Mouse (Mus musculus) lung, postnatal 36 days (tissue): Measurements from ENCODE around the gene AI464131.

Experiments used
- DNase-seq: peaks from one replicate; pipeline ENCODE4 v3.0.0; 2022; ENCODE audit warnings: mixed read lengths

The AI464131 gene

DNA sequence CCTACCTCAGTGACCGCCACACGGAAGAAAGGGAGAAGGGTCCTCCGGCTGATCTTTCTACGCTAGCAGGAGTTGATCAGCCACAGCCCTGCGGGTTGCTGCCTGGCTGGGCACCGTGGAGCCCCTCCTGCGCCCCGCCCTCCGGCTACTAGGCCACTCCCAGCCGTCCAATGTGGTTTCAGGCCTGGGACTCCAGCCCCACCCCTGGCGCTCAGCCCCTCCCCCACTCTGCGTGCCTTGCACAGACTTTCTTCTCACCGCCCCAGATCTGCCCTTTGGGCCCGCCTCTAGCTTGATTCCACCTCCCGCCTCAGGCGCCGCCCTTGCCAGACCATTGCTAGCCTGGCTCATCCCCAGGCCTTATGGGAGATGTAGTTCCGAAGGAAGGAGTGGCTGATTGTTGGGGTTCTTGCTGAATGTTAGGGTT, at the start of gene AI464131:
Gene AI464131 (minus strand): TSS at position 91 of the 427 bp plus-strand sequence.
- DNase-seq: peak; percentile 100

DNA sequence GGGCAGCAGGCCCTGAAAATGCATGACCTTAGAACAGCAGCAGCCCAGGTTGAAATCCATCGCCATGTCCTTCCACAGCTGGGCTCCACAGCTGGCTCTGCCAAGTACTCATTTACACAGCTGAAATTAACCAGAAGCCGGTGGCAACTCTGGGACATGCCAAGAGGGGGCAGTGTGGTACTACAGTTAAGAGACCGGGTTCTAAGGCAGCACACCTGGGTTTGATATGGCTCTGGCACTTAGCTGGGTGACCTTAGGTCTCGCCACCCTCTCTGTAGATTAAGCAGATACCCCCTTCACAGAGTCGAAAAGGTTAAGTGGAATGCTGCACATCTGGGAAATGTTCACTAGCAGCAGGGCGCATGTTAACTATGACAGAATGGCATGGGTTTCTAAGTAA, 49.7 kb upstream of the AI464131 start:
- peak; percentile 93 for DNase-seq

DNA sequence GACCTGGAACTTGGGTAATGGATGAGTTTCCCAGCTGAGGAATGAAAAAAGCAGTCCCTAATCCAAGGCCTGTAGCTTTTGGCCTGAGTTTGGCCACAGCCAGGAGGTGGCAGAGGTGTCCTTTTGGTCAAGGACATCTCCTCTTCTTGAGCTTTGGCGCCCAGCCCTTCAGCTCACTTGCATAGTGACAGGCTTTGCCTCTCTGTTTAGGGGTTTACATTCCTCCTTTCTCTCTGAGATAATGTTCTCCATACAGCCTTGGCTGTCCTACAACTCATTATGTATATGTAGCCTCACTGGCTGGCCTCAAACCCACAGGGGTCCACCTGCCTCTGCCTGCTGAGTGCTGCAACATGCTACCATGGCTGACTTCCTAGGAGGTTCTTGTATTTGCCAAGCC, 44.2 kb upstream of the AI464131 start:
- no peak for DNase-seq

DNA sequence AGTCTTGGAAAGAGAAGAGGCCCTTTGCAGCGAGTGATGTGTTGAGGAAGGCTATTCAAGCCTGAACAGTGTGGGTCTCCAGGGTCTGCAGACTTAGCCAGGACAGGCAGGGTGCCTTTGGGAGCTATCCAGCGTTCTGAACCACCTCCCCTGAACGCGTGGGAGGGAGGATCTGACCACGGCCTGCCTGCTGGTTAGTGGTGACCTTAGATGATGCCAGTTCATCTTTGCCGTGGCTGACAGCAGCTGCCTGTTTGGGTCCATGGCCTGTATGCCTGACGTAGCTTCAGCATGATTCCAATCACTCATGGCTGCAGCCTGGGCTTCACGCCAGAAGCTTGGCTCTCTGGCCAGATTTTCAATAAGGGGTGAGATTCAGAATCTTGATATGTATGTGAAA, 43.1 kb upstream of the AI464131 start:
- peak; percentile 27 for DNase-seq

DNA sequence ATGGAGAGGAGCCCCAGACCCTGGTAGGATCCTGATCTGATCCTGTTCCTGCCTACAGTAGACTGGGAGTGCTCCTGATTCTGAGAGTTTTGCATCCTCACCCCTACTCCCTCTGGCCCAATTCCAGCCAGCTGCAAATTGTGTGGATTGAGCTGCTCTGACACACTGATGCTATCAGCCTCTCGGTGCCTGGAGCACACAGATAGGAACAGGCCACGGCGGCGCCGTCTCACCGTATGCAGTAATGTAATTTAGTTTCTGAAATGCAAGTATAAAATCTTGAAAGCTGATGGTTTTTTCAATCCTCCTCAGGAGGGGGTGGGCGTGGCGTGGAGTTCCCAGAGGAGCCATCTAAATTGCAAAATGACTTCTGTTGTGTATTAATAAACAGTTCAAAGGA, 39.3 kb upstream of the AI464131 start:
- DNase-seq: no peak

DNA sequence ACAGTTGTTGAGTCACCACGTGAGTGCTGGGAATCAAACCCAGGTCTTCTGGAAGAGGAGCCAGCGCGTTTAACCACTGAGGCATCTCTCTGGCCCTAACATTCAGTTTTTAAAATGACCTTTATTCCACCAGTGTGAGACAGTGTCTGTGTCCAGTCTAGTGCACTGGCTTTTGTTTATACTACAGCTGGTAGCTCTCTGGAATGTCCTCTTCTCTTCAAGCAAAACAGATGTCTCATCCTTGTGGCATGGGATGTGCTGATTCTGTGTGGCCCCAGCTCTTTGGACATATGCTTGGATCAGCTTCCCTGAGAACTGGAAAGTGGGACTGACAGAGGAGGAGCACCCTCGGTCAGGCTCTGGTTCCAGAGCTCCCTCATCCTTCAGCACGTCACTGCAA, 32.0 kb upstream of the AI464131 start:
- no peak for DNase-seq

DNA sequence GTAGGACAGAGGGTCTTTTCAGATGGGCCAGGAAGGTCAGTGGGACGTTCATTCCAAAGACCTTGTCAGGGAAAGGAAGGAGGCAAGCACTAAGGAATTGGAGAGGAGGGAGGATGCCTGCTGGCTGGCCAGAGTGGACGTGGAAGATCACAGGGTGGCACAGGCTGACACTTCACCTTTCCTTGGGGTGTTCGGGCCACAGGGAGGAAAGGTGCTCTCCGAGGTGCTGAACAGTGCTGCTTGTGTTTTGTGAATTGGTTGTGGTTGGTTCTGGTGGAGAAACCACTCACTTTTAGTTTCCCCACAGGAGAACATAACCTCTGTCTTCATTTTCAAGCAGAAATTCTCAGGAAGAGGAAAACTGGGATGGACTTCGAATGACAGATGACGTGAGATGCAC, 29.5 kb upstream of the AI464131 start:
- DNase-seq: peak; percentile 49

DNA sequence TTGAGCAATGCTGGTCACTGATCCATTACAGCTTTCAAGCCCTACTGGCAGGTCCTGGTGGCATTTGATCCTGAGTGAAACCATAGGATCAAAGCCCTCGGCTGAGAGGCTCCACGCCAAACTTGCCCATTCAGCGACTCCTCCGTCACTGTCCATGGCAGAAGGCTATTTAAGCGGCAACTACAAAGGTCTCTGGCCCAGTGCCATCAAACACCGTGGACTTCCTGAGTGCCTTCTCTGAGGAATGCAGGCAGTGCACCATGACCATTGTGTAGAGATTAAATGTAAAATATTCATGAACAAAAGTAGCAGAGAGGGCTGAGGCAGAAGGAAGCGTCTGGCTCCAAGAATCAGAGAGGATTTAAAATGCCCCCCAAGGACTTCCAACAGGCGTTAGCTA, 25.1 kb upstream of the AI464131 start:
- peak; percentile 52 for DNase-seq

DNA sequence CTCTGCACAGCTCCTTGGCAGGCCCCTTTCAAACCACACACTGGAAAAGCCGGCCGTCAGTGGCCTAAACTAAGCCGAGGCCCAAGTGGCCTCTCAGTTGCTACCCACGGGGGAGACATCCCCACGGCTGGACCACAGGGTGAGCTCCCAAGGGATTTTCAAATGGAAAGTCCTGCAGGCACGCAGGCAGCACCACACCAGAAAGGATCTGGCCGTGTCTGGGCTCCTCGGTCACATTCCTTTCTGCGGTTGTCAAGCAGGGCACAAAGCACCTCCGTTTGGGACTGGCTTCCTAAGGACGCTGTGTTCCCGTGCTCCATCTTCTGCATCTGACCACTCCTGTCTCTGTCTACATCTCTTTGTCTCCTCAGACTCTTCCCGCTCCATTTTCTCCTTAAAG, 24.2 kb upstream of the AI464131 start:
- DNase-seq: no peak

DNA sequence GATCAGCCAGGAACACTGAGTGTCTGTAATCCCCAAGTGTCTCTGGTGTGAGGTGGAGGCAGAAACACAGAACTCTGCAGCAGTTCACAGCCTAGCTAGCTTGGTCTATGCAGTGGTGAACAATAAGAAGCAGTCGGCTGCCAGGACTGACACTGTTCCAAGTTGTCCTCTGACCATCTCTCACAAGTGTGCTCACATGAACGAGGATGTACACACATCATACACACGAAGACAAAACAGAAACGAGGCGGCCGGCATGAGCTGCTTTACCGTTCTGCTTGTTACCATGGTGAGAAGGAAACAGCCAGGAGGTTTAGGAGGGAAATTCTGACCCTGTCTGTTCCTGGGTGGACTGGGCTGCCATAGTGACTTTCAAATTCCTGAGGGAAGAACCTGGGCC, 23.7 kb upstream of the AI464131 start:
- no peak for DNase-seq

DNA sequence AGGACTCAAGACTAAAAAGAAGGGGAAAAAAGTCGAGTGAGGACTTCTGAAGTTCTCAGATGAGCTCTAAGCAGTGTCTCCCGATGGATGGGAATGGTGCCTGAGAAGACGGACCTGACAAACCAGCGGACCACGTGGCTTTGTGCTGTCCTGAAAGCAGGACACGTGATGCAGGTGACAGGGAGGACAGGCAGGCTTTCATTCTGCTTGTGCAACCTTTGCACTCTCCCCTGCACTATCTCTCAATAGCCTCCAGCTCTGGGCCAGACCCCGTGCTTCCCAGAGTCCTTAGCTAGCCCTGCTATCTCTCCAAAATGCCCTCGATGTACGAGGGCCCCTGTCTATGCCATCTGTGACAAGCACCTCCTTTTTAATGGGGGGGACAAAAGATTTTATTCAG, 22.0 kb upstream of the AI464131 start:
- no peak for DNase-seq

DNA sequence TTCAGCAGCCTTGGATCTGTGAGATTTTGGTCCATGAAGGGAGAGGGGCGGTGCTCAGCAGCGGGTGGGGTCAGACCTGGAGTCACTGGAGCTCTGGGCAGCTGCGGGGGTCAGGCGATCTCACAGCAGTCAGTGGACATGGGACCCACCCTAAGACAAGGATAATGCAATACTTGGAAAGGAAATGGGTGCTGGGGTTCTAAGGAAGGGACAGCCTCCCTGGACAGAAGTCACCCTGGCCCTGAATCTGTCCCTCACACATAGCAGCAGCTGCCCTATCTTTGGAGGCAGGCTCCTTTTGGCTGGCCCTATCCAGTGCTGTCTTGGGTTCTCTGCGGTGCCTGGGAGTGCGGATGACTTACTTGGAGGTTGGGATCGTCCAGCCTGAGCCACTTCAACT, 21.0 kb upstream of the AI464131 start:
- no peak for DNase-seq

DNA sequence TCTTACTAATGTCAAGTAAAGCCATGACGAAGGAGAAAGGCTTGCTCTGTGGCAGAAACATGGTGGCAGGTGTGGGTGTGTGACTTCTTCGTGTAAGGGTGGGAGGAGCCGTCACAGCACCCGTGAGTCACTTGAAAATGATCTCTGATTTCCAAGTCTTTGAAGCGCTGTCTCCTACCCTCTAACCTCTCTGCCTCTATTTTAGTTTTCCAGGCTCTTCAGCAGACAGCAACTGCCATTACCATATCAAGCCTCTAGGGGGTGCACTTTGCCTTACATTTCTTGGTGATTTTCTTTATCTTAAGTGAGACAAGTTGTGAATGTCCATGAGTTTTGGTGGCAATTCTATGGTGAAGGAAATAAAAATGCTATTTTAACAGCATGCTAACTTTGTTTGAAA, 19.9 kb upstream of the AI464131 start:
- peak; percentile 71 for DNase-seq

DNA sequence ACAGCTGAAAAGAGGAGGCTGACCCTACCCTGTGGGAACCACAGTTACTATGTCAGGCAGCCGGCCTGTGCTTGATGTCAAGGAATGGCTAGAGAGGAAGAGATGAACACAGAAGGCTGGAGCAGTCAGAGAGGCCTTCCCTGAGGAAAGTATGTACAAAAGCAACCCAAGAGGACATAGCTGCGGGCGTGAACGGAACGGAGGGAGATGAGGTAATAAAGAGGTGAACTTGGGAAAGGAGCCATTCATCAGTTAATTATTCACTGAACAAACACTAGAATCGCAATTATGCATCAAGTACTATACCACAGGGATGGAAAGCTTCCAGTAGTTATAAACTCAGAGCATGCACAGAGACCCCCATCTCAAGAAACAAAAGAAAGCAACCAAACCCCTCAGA, 19.3 kb upstream of the AI464131 start:
- DNase-seq: peak; percentile 28

DNA sequence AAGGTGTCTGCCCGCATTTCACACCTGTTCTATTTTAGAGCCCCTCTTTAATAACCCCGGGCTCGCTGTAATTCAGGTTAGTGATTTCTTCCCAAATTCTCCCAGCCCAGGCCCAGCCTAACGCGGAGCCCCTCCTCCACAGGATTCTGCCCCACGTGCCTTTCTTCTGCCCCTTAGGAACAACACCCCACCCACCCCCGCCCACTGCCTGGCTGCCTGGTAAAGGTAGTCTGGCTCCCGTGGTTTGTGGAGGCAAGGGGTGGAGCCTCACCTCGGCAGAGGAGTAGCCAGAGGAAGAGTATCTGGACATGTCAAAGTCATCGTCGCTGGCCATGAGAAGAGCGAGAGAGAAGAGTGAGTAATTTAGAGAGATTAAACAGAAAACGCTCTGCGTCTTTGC, 17.8 kb upstream of the AI464131 start:
- no peak for DNase-seq

DNA sequence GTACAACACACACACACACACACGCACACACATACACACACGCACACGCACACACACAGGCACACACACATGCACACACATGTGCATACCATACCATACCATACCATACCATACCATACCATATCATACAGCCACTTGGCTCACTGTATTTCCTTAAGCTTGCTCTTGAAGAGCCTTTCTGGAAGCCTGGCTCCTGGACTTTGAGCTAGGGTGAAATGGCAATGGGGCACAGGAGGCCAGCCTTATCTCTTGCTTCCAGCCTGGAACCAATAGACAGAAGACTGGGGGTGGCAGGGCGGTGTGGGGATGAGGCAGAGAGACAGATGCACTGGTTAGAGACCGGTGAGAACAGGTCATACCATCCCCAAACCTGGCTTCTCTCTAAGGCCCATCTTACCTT, 16.3 kb upstream of the AI464131 start:
- DNase-seq: no peak

DNA sequence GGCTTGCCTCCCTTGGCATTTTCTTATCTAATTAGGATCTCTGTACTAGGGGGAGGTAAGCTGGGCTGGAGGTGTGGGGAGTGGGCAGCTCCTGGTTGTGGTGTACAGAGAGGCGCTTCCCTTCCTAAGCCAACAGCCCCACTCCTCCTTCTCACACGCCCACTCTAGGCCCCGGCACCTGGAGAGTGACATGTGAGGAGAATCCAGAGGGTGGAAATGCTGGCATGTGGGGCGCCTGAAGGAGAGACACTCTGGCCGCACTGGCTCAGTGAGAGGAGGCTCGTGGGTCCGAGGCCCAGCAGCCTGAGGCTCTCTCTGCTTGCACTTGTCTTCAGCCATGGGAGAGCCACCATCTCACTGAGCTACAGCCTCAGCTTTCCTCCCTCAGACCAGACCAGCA, 15.5 kb upstream of the AI464131 start:
- DNase-seq: no peak

DNA sequence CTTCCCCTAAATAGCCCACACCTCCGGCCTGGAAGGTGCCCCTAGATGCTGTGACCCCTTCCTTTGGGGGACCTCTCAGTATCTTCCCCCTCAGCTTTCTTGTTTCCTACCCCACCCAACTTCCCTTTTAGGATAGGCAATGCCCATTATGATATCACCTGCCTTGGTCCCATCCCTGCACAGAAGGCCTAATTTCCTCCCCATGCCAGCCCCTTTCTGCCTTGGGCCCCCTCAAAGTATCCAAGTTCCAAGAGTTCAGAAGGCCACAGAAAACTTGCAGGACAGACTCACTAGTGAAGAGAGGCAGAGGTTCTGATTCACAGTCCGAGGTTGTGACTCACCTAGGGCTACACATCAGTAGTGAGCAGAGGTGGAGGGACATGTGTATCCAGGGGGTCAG, 14.4 kb upstream of the AI464131 start, which contains the start of gene 1110017D15Rik:
Gene 1110017D15Rik (minus strand): TSS at position 101 of the 400 bp plus-strand sequence.
- no peak for DNase-seq

DNA sequence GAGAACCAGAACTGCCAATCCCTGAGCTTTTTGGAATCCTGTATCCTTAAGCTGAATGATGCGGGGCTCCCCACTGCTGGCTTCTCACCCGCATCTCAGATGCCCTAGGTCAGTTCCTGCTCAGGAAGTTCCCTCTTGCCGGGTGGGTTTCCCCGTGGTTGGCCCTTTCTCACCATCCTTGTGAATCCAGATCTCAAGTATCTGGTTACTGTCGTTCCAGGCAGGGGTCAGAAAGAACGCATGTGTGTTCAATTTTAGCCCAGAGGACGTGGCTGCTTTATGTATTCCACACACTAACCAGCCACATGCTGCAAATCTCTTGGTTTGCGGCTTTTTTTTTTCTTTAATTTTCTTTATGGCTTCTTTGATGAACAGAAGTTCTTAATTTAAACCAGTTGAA, 10.8 kb upstream of the AI464131 start:
- DNase-seq: no peak

DNA sequence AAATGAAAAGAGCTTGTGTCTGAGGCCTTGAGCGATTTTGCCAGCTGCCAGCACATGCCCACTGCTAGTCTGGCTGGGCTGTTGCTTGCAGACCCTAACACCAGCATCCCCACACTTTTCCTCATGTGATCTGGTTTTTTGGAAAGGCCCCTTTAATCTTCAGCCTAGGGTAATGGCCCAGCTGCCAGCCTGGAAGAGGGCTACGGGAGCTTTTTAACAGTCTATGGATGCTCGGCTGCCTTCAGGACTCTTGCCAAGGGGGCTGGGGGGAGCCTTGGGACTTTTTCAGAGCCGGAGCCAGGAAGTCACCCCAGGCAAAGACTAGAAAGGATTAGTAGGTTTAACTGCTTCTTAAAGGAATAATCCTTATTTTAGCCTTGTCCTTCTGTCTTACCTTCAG, 10.4 kb upstream of the AI464131 start:
- no peak for DNase-seq

DNA sequence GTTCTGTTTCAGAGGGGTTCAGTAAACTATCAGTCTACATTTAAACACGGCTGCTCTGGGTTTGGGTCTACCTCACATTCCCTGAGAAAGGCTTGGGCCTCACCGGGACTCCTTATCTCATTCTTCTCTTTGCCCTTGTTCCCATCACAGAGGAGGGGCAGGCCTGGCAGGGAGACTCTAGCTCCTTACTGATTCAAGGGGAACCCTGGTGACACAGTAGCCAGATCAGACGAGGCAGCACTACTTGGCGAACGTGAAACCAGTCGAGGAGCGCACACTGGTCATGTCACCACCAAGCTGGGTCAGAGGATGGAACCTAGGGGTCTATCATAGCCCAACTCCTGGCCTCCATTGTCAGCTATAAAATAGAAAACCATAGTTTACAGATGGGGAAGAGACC, 5.1 kb upstream of the AI464131 start:
- no peak for DNase-seq

DNA sequence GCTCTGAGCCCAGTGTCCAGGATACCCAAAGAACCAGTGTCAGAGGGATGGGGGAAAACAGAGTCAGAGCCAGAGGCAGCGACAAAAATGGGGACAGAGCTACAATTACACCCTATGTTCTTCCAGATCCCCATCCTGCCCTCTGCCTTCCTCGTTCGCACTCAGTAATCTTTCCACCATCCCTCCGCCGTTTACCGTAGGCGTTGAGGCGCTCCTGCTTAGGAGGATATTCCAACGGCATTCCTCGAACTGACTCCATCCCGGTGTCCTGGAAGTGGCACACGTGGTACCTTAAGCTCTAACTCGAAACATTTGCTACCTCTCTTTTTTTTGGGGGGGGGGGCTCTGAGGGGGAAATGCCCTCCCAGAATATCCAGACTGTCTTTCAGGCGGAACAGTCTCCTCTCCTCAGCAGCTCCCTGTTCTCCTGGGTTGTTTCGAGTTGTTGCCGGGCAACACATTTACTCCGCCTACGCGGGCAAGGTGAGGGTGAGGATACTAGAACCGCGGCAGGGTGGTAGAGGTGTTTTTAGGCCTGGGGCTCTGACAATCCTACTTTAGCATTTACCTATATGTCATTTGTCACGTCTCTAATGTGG, 4.5 kb upstream of the AI464131 start:
- DNase-seq: no peak

DNA sequence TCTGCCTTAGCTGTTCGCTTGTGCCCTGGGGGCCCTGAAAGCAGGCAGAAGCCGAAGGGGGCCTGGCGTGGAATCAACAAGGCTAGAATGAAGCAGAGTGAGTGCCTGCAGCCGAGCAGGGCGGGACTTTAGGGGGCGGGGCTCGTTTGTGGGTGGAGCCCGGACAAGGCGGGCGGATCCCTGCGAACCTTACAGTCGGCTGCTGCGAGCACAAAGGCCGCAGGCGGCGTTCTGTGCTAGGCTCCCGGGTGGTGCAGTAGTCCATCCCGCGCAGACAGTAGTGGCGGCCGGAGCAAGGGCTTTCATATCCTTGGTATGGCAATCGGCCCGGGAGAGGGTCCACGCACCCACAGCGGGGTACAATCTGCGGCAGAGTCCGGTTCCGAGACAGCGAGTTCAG, 4.0 kb upstream of the AI464131 start:
- peak; percentile 94 for DNase-seq

DNA sequence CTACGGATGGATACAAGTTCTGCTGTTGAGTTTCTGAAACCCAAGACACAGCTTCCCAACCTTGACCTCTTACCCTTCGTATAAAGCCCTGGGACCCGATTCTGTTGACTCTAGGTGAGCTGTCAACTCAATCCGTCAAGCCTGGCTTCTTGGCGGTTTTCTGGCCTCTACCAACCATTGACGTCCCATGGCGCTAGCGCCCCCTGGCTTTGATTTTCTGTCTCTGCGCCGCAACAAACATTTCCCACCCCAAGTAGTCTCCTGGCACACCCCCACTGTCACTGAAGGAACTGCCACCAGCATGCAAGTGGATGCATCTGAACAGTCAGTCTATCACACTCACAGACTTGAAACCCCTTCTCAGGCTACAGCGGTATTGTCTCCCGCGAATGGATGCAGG, 3.3 kb upstream of the AI464131 start:
- DNase-seq: peak; percentile 81

DNA sequence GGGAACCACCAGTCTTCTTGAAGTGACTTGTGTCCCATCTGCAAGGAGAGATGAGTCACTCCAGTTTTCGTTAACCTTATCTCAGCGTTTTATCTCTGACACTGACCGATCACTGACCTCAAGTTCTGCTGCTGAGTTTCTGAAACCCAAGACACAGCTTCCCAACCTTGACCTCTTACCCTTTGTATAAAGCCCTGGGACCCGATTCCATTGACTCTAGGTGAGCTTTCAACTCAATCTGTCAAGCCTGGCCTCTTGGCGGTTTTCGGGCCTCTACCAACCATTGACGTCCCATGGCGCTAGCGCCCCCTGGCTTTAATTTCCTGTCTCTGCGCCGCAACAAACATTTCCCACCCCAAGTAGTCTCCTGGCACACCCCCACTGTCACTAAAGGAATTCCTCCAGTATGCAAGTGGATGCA, 2.3 kb upstream of the AI464131 start:
- DNase-seq: peak; percentile 47

DNA sequence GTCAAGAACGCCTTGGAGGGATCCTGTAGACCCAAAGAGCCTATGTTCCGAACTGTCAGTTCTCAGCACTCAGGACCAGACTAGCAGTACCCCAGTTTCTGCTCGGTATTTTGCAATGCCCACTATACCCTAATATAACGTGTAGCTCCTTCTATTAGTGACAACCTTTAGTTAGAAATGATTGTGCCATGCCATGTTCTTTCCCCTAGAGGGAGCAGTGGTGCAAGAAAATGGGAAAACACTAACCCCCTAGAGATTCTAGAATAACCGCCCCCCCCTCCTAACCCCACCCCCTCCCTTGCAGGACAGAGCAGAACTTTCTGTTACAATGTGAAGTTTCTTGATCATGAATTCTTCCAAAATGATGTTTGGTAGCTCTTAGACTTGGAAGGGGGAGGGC, 1.4 kb upstream of the AI464131 start:
- DNase-seq: no peak
